Mouse (Mus musculus) G1E (cell line): ENCODE data around the gene Rps19bp1.

ENCODE experiments used
- CTCF ChIP-seq: IDR thresholded peaks from 2 replicates; pipeline ENCODE4 v1.5.1; 2012; ENCODE audit warnings: low read depth, low read length, inconsistent platforms, mixed read lengths
- GATA1 ChIP-seq: IDR thresholded peaks from 2 replicates; pipeline ENCODE4 v1.6.1; 2012; ENCODE audit warnings: borderline replicate concordance, low read length, inconsistent platforms, mixed read lengths
- TAL1 ChIP-seq: conservative IDR thresholded peaks from 2 replicates; pipeline ENCODE4 v1.6.1; 2012; ENCODE audit warnings: low read depth, low read length, inconsistent platforms, mixed read lengths

- TF ChIP-seq CTCF = no peak
- TF ChIP-seq TAL1 = no peak
- no peak for TF ChIP-seq GATA1
Observed at GRCm38 (mm10) chr15:80254847-80255645, 9.1 kb downstream of the Rps19bp1 start, which contains the start of gene Atf4.
